Mouse (Mus musculus) kidney, adult 18-20 months (tissue): ENCODE measurements around the gene Dusp6.

ENCODE experiments used
- DNase-seq: peaks from one replicate; pipeline ENCODE4 v3.0.0; 2021

Gene Dusp6

GRCm38 (mm10) chr10:99246797-99247508 lies 16.1 kb upstream of the Dusp6 start:
- no peak for DNase-seq

- no peak for DNase-seq
Measured at GRCm38 (mm10) chr10:99250874-99251281, 12.2 kb upstream of the Dusp6 start.

GRCm38 (mm10) chr10:99253412-99253811 lies 9.6 kb upstream of the Dusp6 start:
- no peak for DNase-seq

GRCm38 (mm10) chr10:99255830-99256570 lies 7.0 kb upstream of the Dusp6 start:
- peak; percentile 71 for DNase-seq

DNA sequence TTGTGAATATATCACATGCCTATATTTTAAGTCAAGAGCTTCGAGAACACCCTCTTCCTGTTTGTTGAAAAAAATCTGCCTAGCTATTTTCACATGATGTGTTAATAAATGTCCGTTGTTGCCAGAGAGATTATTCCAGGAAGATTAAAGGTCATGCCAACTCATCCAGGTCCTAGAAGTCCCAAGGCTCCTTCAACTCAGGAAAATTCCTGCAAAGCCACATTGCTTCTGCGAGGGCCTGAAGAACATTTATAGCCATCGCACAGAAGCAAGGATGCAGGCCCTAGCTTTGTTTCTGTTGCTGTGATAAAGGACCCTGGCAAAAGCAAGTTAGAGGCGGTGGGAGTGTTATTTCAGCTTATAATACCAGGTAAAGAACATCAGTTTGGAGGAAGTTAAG lies 5.5 kb upstream of the Dusp6 start:
- no peak for DNase-seq

- DNase-seq: peak; percentile 52
Measured at GRCm38 (mm10) chr10:99259840-99260239, 3.2 kb upstream of the Dusp6 start.

GRCm38 (mm10) chr10:99261151-99261635 lies 1.8 kb upstream of the Dusp6 start:
- no peak for DNase-seq

- peak; percentile 94 for DNase-seq
Measured at GRCm38 (mm10) chr10:99261636-99262318, 1.3 kb upstream of the Dusp6 start.

DNA sequence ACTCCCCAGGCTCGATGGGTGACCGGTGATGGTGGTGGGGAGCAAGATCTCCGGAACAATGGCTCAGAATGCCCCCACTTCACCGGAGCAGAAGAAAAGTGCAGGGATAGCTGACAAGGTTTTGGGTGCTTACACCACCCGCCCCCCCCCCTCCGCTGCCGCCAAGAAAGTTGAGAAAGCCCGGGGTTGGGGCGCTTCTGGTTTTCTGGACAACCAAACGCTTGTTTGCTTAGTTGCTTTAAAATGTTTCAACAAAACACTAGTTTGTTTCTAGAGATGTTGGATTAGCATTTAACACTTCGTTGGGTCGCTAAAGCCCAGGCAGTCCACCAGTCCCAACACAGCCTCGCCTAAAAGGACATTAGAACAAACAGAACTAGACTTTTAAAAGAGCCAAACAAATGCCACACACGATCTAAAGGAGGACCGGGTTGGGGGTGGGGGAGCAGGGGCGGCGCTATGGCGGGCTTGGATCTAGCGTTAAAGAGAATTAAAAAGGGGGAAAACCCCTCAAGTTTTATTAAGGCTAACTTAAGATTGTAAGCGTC lies 638 bp upstream of the Dusp6 start:
- DNase-seq: no peak

- no peak for DNase-seq
Measured at GRCm38 (mm10) chr10:99263419-99264221, 589 bp downstream of the Dusp6 start.

DNA sequence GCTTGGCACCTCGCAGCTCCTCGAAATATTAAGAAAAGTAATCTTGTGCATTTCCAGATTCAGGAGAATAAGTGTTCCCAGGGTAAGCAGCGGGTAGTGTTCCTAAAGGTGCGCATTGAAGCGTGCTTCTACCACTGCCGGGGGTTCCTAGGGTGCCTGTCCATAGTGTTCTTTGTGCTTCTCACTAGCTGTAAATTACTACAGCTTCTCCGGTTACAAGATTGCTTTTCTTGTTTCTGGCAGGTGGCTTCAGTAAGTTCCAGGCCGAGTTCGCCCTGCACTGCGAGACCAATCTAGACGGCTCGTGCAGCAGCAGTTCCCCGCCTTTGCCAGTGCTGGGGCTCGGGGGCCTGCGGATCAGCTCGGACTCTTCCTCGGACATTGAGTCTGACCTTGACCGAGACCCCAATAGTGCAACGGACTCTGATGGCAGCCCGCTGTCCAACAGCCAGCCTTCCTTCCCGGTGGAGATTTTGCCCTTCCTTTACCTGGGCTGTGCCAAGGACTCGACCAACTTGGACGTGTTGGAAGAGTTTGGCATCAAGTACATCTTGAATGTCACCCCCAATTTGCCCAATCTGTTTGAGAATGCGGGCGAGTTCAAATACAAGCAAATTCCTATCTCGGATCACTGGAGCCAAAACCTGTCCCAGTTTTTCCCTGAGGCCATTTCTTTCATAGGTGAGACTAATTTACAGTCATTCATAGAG lies 1.4 kb downstream of the Dusp6 start:
- peak; percentile 61 for DNase-seq

- DNase-seq: peak; percentile 42
Measured at GRCm38 (mm10) chr10:99265011-99265694, 2.1 kb downstream of the Dusp6 start.

- peak; percentile 35 for DNase-seq
Measured at GRCm38 (mm10) chr10:99266025-99266424, 3.0 kb downstream of the Dusp6 start.

GRCm38 (mm10) chr10:99267621-99268020 lies 4.6 kb downstream of the Dusp6 start:
- DNase-seq: no peak

- peak; percentile 69 for DNase-seq
Measured at GRCm38 (mm10) chr10:99268421-99269300, 5.6 kb downstream of the Dusp6 start.

DNA sequence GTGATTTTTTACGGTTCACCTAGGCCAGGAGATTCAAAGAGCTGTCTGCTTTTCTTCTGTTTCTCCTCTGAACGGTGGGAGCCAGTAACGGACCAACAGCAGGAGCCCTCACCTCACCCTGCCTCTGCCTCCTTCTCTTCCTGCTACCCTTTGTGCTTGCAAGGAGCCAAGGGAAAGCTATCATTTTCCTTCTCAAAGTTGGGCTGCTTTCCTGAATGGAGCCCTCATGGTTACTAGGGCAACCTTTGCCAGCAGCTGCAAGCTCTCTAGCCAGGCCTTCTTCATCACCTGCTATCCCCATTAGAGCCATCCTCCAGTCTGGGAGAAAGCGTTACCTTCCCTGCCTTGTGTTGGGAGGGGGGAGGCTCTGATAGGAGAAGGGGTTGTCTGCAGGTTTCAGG lies 6.3 kb downstream of the Dusp6 start:
- DNase-seq: peak; percentile 23

- no peak for DNase-seq
Measured at GRCm38 (mm10) chr10:99269704-99270103, 6.7 kb downstream of the Dusp6 start.

GRCm38 (mm10) chr10:99270406-99270805 lies 7.4 kb downstream of the Dusp6 start:
- peak; percentile 63 for DNase-seq

DNA sequence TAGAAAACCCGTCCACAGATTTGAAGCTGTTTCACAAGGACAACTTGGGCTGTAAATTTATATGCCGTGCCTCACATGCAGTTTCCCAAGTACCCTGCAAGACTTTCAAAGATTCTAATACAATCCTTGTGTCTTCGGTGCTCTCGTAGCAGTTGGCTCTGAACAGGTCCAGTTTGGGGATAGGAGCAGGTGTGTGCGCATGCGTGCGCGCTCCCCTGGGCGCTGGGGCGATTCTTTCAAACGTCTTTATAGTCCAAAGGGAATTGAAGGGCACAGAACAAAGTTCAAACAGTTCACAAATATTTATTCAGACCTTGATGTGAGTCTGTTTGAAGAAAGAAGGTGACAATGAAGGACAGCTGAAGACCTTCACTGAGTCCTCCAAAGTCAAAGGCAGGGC lies 8.0 kb downstream of the Dusp6 start:
- peak; percentile 32 for DNase-seq

DNA sequence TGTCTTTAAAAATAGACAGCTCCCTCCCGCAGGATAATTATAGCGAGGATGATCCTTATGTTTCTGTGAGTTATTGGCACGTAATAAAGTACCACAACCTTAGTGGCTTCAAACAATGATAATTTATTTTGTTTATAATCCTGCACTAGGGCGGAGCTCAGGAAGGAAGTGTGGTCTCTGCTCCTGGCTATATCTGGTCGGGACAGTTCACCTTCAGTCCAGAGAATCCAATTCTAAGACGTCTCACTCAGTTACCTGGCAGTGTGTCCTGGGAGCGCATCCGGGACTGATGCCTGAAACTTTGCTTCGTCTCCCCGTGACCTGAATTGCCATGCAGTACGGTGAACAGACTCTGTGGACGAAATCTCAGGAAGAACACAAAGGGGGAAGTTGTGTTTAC lies 10.0 kb downstream of the Dusp6 start:
- no peak for DNase-seq
